Mouse (Mus musculus): Measurements from ENCODE around the gene Rps8. TPM values are rescaled to one million over a fixed set of nuclear protein-coding genes. Genes with fewer than 3 reads are reported as not detected.
A peak's percentile ranks its signal among the peaks of the same experiment; 100 is the strongest.

The Rps8 gene
- polyA plus RNA-seq, 2 experiments, result 915 to 935 TPM

DNA sequence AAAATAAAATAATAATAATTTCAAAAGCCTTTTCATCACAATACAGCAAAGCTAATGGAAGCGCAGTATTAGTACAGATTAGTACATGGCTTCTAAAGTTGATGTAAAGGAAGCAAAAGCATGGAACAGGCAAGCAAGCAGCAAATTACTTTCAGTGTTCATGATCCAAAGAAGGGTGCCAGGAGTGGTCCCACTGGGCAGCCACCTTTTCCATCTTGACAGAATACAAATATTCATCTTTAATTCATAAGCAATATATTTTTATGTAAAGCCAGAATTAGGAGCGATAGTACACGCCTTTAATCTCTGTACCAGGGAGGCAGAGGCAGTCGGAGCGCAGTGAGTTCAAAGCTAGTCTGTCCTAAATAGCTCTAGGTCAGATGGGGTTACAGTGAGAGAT is 36.4 kb downstream of the Rps8 start:
- H3K9me3 ChIP-seq (ENCODE audit: control insufficient read depth, low read length), result no peaks in the 10 kb centered on the region
- peaks cover 8 to 14% of the 10 kb centered on the region in 2 experiments for H3K4me1 ChIP-seq (replicated peaks; ENCODE audit: control insufficient read depth in 2 of 2, insufficient read depth in 2 of 2, low read length in 1 of 2)
- H3K9ac ChIP-seq (replicated peaks), result peak overlapping the region; percentile 21
- ATAC-seq (ENCODE audit: insufficient read depth), result no peak
- 70% methylated on average over 5 of the region's 5 CpGs for WGBS (ENCODE audit: insufficient replicate concordance)
- H3K4me3 ChIP-seq (ENCODE audit: insufficient read depth in 1 of 2, low read depth in 2 of 2, low read length in 2 of 2), result peak overlapping the region; percentile 81 to 89
- H3K27ac ChIP-seq, result no peak overlapping the region
- no peaks in the 10 kb centered on the region for H3K27me3 ChIP-seq (ENCODE audit: control insufficient read depth, insufficient read depth, low read length)
- no peaks in the 10 kb centered on the region for H3K36me3 ChIP-seq (replicated peaks; ENCODE audit: control insufficient read depth, insufficient read depth, low read depth)
- TF ChIP-seq CTCF (IDR thresholded peaks at IDR 0.05; ENCODE audit: low read depth), result no peak
- no peak for TF ChIP-seq EP300 (IDR thresholded peaks at IDR 0.05; ENCODE audit: low read depth)
- peak overlapping the region; percentile 99 for H3K4me2 ChIP-seq (ENCODE audit: low read depth)
- no peak for DNase-seq (ENCODE audit: low read depth in 3 of 3, low spot score in 3 of 3)

GRCm38 (mm10) chr4:117117931-117118330 is 38.1 kb downstream of the Rps8 start:
- no peak for DNase-seq (ENCODE audit: low read depth in 3 of 3, low spot score in 3 of 3)
- no peaks in the 10 kb centered on the region for H3K36me3 ChIP-seq (replicated peaks; ENCODE audit: control insufficient read depth, insufficient read depth, low read depth)
- no peak for ATAC-seq (ENCODE audit: insufficient read depth)
- TF ChIP-seq EP300 (IDR thresholded peaks at IDR 0.05; ENCODE audit: low read depth), result no peak
- TF ChIP-seq CTCF (IDR thresholded peaks at IDR 0.05; ENCODE audit: low read depth), result no peak
- no peak overlapping the region for H3K9ac ChIP-seq (replicated peaks)
- WGBS (ENCODE audit: insufficient replicate concordance), result 77% methylated on average over 7 of the region's 7 CpGs
- no peaks in the 10 kb centered on the region for H3K9me3 ChIP-seq (ENCODE audit: control insufficient read depth, low read length)
- H3K27me3 ChIP-seq (ENCODE audit: control insufficient read depth, insufficient read depth, low read length), result no peaks in the 10 kb centered on the region
- no peak overlapping the region for H3K4me2 ChIP-seq (ENCODE audit: low read depth)
- peaks cover 6% of the 10 kb centered on the region in 2 experiments; a peak in 3 of 4 replicates for H3K4me1 ChIP-seq (replicated peaks; ENCODE audit: control insufficient read depth in 2 of 2, insufficient read depth in 2 of 2, low read length in 1 of 2)
- H3K27ac ChIP-seq, result no peak overlapping the region
- no peak overlapping the region for H3K4me3 ChIP-seq (ENCODE audit: insufficient read depth in 1 of 2, low read depth in 2 of 2, low read length in 2 of 2)

- no peaks in the 10 kb centered on the region for H3K27me3 ChIP-seq (ENCODE audit: control insufficient read depth, insufficient read depth, low read length)
- WGBS (ENCODE audit: insufficient replicate concordance), result 81% methylated on average over 5 of the region's 5 CpGs
Observed at GRCm38 (mm10) chr4:117115592-117115991, 40.5 kb downstream of the Rps8 start.

DNA sequence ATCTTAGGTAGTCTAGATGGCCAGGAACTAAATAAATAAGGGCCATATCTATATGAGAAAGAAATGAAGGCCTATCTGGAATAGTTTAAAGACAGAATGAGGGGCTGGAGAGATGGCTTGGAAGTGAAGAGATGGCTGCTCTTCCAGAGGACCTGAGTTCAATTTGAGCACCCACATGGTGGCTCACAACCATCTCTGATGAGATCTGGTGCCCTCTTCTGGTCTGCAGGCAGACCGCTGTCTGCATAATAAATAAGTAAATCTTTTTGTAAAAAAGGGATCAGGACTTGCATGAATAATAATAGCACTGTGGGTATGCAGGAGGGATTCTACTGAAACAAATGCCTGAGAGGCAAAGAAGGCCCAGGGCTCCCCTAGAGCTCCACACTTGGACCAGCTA is 42.8 kb downstream of the Rps8 start:
- no peak for ATAC-seq (ENCODE audit: insufficient read depth)
- 90% methylated on average over 1 of the region's 1 CpGs for WGBS (ENCODE audit: insufficient replicate concordance)
- Histone ChIP-seq H3K4me1 (replicated peaks; ENCODE audit: control insufficient read depth in 2 of 2, insufficient read depth in 2 of 2, low read length in 1 of 2) (no peaks in the 10 kb centered on the region), H3K27me3 (ENCODE audit: control insufficient read depth, insufficient read depth, low read length) (no peaks in the 10 kb centered on the region), H3K9ac (replicated peaks) (no peak overlapping the region), H3K27ac (no peak overlapping the region), H3K36me3 (replicated peaks; ENCODE audit: control insufficient read depth, insufficient read depth, low read depth) (no peaks in the 10 kb centered on the region), H3K9me3 (ENCODE audit: control insufficient read depth, low read length) (no peaks in the 10 kb centered on the region), H3K4me2 (ENCODE audit: low read depth) (no peak overlapping the region), H3K4me3 (ENCODE audit: insufficient read depth in 1 of 2, low read depth in 2 of 2, low read length in 2 of 2) (no peak overlapping the region)
- no peak for DNase-seq (ENCODE audit: low read depth in 3 of 3, low spot score in 3 of 3)
- peak; percentile 36; the same call in 1 of the 2 replicates for TF ChIP-seq CTCF (IDR thresholded peaks at IDR 0.05; ENCODE audit: low read depth)
- TF ChIP-seq EP300 (IDR thresholded peaks at IDR 0.05; ENCODE audit: low read depth), result no peak

More at GRCm38 (mm10) chr4:117115592-117115991, 40.5 kb downstream of the Rps8 start:
- H3K27ac ChIP-seq, result no peak overlapping the region
- no peak overlapping the region for H3K4me2 ChIP-seq (ENCODE audit: low read depth)
- H3K4me3 ChIP-seq (ENCODE audit: insufficient read depth in 1 of 2, low read depth in 2 of 2, low read length in 2 of 2), result no peak overlapping the region
- TF ChIP-seq CTCF (IDR thresholded peaks at IDR 0.05; ENCODE audit: low read depth), result no peak
- TF ChIP-seq EP300 (IDR thresholded peaks at IDR 0.05; ENCODE audit: low read depth), result no peak
- H3K4me1 ChIP-seq (replicated peaks; ENCODE audit: control insufficient read depth in 2 of 2, insufficient read depth in 2 of 2, low read length in 1 of 2), result peaks cover 6% of the 10 kb centered on the region in 2 experiments; a peak in 3 of 4 replicates
- no peak overlapping the region for H3K9ac ChIP-seq (replicated peaks)
- DNase-seq (ENCODE audit: low read depth in 3 of 3, low spot score in 3 of 3) (no peak), ATAC-seq (ENCODE audit: insufficient read depth) (no peak)
- H3K9me3 ChIP-seq (ENCODE audit: control insufficient read depth, low read length), result no peaks in the 10 kb centered on the region
- no peaks in the 10 kb centered on the region for H3K36me3 ChIP-seq (replicated peaks; ENCODE audit: control insufficient read depth, insufficient read depth, low read depth)

DNA sequence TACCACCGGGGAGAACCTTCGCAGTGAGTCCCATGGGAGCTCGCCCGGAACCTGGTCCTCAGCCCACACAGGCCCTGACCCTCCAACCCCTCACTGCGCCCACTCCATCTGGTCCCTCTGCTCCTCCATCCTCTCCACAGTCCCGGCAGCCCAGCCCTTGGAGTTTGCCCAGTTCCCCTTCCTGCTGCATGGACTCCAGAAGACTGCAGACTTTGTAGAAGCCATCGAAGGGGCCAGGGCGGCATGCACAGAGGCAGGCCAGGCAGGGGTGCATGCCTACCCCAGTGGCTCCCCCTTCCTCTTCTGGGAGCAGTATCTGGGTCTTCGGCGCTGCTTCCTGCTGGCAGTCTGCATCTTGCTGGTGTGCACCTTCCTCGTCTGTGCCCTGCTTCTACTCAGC is 45.1 kb downstream of the Rps8 start:
- Histone ChIP-seq H3K27me3 (ENCODE audit: control insufficient read depth, insufficient read depth, low read length) (no peaks in the 10 kb centered on the region), H3K4me3 (ENCODE audit: insufficient read depth in 1 of 2, low read depth in 2 of 2, low read length in 2 of 2) (no peak overlapping the region), H3K9ac (replicated peaks) (no peak overlapping the region), H3K27ac (no peak overlapping the region), H3K4me2 (ENCODE audit: low read depth) (no peak overlapping the region), H3K36me3 (replicated peaks; ENCODE audit: control insufficient read depth, insufficient read depth, low read depth) (no peaks in the 10 kb centered on the region), H3K9me3 (ENCODE audit: control insufficient read depth, low read length) (no peaks in the 10 kb centered on the region), H3K4me1 (replicated peaks; ENCODE audit: control insufficient read depth in 2 of 2, insufficient read depth in 2 of 2, low read length in 1 of 2) (no peaks in the 10 kb centered on the region)
- TF ChIP-seq EP300 (IDR thresholded peaks at IDR 0.05; ENCODE audit: low read depth) (no peak), CTCF (IDR thresholded peaks at IDR 0.05; ENCODE audit: low read depth) (no peak)
- no peak for DNase-seq (ENCODE audit: low read depth in 3 of 3, low spot score in 3 of 3)
- WGBS (ENCODE audit: insufficient replicate concordance), result 71% methylated on average over 11 of the region's 11 CpGs
- ATAC-seq (ENCODE audit: insufficient read depth), result no peak
